Mouse (Mus musculus) NIH3T3 (cell line): ENCODE data around the gene Col20a1.

Source experiments
- DNase-seq: peaks from one replicate; pipeline ENCODE4 v3.0.0-alpha.2; 2012; ENCODE audit warnings: low read depth

The Col20a1 gene

DNA sequence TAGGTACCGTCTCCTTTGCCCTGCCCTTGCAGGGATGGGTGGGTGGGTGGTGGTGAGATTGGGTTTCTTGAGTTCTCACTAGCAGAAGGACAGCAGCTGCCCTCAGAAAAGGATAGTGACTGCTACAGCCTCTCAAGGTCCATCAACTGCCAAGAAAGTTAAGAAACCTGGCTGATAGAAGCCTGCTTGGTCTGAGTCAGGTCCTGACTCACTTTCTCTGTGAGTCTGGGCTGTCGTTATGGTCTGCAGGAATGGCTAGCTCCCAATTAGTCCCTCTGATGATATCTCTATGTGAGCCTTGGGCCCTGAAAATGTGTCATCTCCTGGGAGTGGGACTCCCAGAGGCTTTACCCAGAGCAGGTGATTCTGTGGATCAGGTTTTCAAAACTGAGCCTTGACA lies 8.0 kb downstream of the Col20a1 start:
- peak; percentile 69 for DNase-seq

DNA sequence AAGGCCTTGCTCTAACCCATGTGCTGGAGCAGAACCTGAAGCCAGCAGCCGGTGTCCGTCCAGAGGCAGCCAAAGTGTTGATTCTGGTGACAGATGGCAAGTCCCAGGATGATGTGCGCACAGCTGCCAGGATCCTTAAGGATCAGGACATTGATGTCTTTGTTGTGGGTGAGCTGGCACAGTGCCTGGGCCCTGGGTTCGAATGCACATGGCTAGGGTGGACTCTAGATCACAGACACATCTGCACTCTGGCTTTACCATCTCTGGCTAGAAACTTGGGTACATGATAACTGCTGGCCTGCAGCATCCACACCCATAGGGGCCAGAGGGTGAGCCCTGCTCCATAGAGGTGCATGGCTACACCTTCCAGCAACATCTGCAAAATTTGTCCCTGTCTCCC lies 9.1 kb downstream of the Col20a1 start:
- no peak for DNase-seq

DNA sequence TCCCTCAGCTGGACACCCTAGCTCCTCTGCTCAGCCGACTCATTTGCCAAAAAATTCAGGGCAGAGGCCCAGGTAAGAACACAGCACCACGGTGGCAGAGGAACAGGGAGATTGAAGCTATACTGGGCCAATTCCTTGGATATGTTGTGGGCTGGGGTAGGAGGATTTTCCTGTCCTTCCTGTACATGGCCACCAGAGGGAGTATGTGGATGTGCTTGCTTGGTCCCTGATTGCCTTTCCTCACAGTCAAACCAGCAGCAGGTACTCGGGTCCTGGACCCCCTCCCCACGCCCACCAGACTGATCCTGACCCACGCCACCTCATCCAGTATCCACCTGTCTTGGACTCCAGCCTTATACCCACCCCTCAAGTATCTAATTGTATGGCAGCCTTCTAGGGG lies 10.1 kb downstream of the Col20a1 start:
- peak; percentile 66 for DNase-seq

DNA sequence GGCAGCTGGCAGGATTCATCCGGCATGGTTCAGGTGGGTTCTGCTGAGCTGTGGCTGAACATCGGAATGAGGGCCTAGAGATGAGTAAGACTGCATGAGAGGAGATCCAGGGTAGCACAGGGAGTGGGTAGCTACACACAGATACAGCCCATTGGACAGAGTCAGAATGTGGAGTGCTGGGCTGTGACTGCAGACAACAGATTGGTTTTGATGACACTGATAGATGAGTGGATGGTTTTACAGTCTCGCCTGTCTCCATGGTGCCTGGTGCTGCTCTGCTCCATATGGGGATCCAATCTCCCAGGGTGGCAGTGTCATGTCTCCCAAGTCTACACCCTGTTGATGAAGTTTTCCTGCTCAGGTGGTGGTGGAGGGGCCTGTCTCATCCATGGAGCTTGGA lies 10.6 kb downstream of the Col20a1 start:
- no peak for DNase-seq

DNA sequence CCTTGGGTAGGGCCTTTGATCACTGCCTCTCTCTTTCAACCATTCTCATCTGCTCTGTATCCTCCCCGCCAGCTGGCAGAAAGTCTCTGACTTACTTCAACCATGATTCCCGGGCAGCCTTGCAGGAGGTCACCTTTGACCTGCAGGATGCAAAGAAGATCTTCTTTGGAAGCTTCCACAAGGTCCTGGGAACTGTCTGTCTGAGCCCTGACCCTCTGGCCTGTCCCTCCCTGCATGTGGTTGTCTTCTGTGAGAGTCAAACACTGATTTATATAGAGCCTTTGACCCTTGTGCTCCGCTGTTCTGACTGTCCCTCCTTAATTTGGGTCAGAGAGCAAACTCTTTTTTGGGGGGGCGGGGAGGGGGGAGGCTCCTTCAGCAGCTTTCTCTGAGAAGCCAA lies 20.7 kb downstream of the Col20a1 start:
- DNase-seq, result no peak

DNA sequence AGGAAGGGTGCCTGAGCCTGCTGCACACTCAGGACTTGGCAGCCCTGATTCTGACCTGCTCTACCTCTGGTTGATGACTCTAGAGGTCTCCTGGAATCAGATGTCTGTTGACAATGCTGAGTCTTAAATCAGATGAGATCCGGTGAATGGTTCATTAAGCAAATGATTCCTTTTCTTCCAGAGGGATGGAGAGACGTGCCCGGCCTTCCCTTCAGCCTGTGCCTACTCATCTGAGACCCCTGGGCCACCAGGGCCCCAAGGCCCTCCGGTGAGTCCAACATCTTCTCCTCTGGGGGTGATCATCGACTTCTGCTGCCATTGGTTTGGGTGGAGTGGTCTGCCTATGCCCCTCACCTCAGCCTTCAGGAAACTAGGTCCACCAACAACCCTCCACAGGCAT lies 22.0 kb downstream of the Col20a1 start:
- DNase-seq, result no peak

DNA sequence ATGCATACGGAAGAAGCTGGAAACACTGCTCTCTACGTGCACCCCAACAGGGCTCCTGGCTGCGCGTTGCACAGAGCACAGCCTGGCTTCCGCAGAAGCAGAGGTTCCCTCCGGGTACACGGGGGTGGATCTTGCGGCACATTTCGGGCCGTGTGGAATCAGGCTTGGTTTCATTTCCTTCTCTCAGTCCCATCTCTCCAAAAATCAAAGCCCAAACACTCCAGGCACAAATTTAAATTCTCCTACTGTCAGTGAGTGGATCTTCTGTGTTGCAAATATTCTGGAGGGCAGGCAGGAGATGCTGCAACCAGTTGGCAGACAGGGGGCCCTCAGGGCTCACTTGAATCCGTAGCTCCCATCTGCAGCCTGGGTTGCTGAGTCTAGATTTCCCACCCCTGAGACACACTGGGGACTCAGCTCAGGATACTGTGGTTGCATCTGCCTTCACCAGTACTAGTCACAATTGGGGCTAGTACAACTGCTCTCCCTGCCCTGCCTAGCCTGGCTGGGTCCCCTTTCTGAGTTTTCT lies 45.1 kb downstream of the Col20a1 start:
- DNase-seq, result no peak

DNA sequence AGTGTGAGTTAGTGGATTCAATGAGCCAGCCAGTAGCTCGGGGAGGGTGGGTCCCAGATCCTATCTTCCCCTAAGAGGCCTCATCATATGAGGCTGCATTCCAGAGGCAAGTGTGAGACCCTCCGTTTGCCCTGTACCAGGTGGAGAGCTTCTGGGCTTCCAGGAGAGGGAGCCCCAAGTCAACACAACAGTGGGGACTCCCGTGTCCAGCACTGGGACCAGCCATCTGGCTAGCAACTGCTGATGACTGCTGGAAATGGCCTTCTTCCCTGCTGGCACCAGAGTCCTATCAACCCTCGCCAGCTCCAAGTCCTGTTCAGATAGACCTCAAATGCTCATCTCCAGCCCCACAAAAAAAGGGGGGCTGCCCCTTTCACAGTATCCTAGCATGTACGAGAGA lies 46.1 kb downstream of the Col20a1 start:
- peak; percentile 29 for DNase-seq

DNA sequence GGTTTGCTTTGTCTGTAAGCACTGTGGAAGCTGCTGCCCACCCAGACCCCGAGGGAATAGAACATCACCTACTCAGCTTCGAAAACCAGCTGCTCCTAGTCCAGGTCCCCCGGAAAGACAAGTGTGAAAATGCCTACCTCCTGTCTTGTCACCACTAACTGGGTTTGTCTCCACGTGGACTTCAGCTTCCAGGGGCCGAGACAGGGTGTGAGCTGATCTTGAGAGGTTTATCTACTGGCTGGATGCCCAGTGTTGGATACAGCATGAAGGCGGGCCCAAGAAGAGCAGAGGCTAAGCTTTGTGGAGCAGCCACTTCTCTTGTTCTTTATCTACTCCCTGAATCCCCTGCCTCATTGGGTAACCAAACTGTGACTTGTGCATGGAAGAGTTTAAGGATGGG lies 47.0 kb downstream of the Col20a1 start:
- DNase-seq, result peak; percentile 5

DNA sequence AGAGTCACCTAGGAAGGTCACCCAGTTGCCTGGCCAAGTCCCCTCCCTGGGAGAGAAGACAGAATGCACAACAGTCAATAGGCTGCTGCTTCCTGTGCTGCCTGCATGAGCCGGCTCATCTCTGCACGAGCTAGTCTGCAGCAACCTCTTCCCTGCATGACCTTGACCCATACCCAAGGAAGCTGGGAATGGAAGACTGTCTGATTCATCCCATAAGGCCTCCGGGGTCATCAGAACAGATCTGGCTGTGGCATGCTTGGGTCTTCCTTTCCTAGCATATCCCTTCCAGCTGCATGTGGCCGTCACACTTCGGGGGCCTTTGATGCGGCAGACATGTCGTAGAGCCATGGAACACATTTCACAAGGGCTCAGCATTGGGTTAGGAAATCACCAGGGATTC lies 48.9 kb downstream of the Col20a1 start:
- DNase-seq, result no peak

DNA sequence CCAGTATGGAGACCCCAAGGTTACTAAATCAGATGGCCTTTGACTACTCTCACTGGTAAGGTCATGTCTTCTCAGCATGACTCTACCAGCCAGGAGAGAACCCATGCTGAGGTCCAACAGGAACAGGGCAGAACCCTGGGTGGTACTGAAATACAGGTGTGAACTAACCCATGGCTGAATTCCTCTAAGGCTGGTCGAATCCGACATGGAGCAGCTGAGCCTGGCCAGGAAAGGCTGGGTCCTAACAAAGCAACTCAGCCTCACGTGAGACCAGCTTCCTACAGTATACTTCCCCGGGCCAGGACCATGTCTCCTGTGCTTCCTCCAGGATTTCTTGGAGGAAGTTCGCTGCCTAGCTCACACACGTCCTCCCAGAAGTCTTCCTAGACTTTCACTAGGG lies 50.2 kb downstream of the Col20a1 start:
- DNase-seq, result no peak

DNA sequence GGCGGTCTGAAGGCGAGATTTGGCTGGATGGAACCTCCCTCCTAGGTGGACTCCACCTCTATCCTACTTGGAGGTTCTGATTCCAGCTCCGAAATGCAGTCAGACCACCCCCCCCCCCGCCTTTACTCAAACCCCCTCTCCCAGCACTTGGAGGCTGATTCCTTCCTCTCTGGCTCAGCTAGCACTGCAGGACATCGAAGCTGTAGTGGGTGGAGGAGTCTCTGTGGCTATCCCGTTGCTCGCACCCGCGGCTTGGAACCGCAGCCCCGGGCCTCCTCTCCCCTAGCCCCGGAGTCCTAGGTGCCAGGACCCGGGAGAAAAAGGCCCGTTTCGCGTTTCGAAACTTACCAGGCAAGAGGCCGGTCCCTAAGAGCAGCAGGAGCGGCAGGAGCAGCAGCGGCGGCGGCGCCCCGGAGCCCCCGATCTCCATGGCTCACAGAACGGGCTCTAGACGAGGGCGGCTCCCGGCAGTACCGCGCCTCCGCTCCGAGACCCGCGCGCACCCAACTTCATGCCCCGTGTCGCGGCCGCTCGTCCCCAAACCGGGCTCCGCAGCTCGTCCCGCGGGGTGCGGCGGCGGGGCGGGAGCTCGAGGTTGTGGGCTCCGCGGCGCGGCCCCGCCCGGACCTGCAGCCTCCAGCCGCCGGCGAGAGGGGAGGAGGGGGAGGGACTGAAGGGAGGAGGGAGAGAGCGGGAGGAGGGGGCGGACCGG lies 52.5 kb downstream of the Col20a1 start:
- no peak for DNase-seq

DNA sequence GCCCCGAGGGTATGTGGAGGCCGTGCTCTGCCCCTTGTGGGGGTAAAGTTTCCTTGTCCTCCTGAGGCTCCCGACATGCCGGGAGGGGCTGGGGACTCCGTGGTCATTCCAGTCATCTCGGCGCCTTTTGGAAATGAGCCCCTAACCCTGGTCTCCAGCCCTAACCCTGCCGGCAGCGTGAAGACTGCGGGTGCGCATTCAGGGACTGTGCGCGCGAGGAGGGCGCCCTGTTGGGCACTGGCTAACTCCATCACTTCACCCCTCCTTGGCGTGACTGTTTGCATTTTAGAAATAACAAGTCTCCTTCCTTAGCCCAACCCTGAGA lies 53.0 kb downstream of the Col20a1 start:
- DNase-seq, result no peak

DNA sequence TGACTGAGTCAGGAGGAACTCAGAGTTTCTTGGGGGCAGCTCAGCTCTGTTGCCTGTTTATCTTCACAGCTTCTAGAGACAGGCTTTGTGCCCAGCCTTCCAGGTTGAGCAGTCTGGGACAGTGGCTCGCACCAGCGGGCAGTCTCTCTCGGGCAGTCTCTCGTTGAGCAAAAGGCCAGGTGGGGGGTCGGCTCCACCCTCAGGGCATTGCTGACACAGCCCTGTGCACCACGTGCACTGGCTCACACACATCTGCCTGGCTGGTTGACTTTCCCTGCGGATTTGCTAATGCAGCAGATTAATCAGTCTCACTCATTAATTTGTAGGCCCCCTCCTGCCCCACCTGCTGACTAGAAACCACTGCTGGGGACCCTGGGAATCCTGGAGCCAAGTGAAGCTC lies 55.6 kb downstream of the Col20a1 start:
- peak; percentile 15 for DNase-seq

DNA sequence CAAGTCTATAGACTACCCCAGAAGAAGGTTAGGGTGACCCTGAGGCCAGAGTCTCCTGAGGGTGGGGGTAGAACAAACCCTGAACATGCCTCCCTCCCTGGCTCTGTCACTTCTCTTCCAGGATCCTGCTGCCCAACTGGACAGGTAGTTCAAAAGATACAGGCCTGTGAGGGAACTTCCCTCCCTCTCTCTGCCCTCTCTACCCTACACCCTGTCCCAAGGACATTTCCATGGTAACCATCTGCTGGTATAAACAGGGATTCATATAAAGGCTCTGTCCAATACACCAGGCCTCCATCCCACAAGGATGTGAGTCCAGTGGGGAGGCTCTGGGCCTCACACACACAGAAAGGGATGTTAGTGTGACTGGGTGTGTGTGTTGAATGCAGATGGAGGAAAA lies 56.0 kb downstream of the Col20a1 start:
- no peak for DNase-seq

DNA sequence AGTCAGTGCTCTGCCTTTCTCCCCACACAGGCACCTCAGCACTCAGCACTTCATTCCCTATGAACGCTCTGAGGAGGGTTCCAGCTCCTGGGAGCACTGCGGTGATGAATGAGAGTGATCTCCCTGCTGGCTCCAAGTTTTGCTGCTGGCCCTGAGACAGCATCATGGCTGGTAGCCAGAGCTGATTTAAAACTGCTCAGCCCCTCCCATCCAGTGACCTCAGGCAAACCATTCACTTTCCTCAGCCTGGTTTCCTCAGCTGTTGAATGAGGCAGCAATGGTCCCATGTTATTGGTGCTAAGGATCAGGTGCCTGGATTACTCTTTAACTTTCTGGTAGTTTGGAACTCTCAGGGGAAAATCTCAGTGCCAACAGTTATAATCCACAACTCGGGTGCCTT lies 57.1 kb downstream of the Col20a1 start, which contains the start of gene Chrna4:
Gene Chrna4, minus strand, starts transcription at position 110 of the 400 bp plus-strand sequence.
- peak; percentile 72 for DNase-seq

DNA sequence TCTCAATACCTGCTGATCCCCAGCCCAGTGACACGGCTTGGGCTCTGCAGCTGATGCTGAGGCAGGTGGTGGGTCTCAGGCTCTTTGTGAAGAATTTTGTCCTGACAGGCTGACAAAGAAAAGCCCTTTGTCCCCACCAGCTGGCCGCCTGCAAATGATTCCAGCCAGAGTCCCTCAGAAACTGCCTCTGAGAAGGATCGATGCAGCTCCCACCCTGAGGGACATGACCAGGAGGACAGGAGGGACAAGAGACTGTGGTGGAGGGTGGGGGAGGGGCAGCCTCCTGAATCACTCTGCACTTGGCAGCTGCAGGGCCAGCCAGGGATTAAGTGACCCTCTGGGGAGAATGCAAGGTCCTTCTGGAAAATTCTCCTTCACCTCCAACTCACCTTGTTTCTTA lies 57.7 kb downstream of the Col20a1 start:
- DNase-seq, result no peak

DNA sequence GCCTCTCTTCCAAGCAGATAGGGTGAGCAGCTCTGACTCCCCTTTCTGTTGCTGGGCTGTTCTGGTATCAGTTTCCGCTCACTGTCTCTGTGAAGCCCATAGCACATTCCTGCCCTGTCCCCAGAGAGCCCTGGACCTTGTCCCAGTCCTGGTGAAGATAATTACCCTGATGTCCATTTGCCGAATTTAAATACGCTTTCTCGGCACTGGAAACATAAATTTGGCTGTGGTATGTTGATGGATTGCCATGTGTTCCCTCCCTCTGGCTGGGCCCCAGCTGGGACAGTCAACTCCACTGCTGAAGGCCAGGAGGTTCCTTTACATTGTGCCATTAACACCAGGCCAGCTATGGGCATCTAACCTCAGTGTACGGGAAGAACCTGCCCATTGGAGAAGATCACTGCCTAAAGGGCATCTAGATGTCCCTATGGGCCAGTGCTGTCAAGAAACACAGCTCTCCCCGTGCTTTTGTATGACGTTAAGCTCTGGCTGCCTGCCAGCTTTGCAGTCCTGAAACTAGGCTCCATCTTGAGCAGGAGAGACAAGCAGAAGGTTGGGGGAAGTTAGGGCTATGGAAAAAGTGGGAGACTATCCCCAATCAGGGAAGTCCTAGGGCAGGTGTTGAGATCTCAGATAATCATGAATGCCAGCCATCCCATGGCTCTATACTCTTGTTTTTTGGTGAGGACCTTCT lies 62.1 kb downstream of the Col20a1 start:
- DNase-seq, result peak; percentile 17

DNA sequence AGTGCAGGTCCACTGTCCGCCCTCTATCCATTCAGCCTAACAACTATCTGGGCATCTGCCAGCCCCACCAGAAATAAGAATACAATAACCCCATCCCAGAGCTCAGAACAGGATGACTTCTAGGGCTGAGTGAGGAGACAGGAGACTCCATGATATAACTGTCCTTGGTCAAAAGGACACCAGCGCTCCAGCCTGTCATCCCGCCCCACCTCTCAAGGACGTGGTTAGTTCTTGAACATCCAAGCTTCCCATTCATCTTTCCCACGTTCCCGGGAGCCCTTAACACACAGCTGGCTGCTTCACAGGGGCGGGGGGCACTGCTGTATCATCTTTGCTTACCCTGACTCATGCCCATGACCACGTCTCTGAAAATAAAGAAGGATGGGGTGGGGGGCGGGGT lies 62.7 kb downstream of the Col20a1 start:
- no peak for DNase-seq

DNA sequence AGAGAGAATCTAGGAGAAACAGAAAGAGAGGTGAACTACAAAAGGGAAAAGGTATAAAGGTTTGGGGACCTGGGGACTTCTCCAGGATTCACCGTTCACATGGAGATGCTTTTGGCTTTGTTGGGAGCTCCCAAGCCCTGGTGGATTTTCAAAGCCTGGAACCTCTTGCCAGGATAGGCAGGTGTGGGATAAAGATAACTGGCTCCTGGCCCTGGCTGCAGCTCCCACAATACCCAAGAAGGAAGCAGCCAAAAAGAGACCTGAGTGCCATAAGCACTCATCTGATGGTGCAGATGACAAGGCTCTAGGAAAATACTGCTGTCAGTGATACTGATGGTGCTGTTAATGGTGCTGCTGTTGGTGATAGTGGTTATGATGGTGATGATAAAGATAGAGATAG lies 65.8 kb downstream of the Col20a1 start:
- DNase-seq, result no peak

DNA sequence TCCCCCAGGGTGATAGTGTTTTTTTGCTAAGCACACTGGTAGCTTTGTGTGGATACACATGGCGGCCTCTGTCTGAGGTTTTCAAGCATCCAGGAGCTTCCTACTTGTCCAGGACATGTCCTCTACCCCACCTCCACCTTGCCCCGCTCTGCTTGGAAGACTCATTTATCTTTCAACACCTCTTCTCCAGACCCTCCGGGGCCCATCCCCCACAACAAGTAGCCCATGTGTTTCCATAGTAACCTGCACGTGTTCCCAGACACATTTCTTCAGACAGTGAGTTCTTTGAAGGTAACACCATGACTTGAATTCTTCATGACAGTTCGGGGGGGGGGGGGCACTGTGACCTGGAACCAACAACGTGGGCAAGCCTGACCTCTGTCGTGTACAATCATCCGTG lies 71.0 kb downstream of the Col20a1 start:
- DNase-seq, result no peak

DNA sequence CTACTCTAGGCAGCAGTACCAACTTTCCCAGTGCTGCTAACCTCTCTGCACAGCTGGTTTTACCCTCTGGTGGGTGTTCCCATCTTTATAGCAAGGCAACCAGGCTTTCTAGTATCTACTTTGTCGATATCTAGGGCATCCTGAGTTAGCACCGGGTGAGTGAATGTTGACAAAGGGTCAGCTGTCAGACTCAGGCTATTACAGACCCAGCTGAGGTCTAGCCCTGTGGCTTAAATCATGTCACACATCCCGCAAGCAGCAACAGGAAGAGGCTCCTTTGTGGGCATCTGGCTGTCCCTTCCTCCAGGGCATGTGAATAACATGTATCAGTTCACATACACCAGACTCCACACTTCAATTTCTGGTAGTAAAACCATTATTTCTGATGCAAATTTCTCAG lies 71.9 kb downstream of the Col20a1 start:
- no peak for DNase-seq

DNA sequence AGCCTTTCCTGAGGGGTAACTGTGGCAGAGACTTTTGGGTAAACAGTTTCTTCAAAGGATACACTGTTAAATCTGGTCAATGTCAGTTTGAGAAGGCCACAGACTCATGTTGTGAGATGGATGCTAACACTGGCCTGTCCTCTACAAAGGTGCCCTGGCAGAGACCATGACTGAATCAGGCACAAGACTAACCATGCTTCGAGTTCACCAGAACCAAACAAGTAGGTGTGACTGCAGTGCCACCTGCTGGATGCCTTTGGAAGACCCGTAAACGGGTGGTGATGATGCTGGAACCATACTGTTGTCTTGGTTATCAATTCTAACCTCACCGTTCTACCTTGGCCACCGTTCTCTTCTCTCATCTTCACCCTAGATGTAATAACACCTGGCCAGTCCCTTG lies 73.8 kb downstream of the Col20a1 start:
- DNase-seq, result peak; percentile 85

DNA sequence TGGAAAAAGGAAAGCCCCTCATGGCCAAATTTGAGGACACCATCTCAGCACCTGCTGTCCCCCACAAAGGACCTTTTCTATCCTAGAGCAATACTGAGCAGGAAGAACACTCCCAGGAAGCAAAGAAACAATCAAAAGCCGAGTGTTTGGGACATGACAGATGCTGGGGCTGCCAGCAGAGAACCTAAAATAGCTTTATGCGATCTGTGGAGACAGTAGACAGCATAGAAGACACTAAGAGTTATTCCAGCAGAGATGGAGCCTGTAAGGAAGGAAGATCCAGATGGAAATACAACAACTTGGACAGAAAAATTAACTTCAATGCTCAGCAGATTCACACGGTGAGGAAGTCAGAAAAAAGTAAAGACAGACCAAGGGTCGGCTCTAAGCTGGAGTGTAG lies 79.5 kb downstream of the Col20a1 start:
- no peak for DNase-seq
